Mouse (Mus musculus): Measurements from ENCODE around the gene Snrnp25. TPM values are rescaled to one million over a fixed set of nuclear protein-coding genes. Genes with fewer than 3 reads are reported as not detected.
A peak's percentile ranks its signal among the peaks of the same experiment; 100 is the strongest.

The Snrnp25 gene
- total and polyA plus RNA-seq, 2 experiments: 7.6 to 10.9 TPM

DNA sequence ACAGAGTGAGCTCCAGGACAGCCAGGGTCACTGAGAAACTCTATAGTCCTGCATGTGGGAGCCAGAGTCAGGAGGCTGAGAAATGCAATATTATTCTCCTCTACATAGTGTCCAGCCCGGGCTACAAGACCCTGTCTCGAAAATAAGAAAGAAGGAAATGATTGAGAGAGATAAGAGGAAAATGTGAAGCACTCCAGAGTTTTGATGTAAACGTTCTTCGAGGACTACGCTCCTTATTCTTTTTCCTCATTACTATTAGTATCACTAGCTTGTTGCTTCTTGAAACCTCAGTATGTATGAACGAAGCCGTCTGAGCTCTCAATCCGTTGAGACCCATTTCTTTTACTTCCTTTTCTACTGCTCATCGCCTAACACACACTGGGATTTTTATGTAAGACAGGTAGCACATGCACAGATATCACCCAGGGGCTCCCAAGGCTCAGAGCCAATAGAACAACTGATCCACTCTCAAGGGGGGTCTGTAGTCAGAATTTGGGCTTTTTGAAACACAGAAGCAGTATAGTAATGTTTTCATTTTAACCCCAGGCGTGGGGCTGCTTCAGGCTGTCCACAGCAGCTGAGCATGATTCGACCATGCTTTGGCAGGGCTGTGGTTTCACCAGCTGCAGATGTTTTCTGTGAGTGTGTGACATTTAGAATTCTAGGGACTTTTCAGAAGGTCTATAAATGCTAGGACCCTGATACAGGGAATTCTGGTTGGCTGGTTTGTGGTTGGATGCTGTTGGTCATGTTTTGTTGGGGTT is 3.1 kb upstream of the Snrnp25 start:
- no peak for DNase-seq (ENCODE audit: extremely low read depth, low read depth, low spot score)
- TF ChIP-seq POLR2A (IDR thresholded peaks at IDR 0.05; ENCODE audit: extremely low read depth, insufficient read depth, low read length): no peak
- no peak for TF ChIP-seq CTCF (IDR thresholded peaks at IDR 0.05; ENCODE audit: low read depth, low read length)
- H3K4me3 ChIP-seq (ENCODE audit: insufficient read depth, low read depth, low read length): no peak overlapping the region
- no peak overlapping the region for H3K27ac ChIP-seq (replicated peaks; ENCODE audit: insufficient read depth, low read depth, low read length)
- no peaks in the 10 kb centered on the region for H3K4me1 ChIP-seq (ENCODE audit: control insufficient read depth, insufficient read depth, low read length)
- no peaks in the 10 kb centered on the region for H3K36me3 ChIP-seq (ENCODE audit: control insufficient read depth, insufficient read depth, low read length)
- 69% methylated on average over 11 of the region's 11 CpGs for WGBS
- H3K9ac ChIP-seq (ENCODE audit: low read depth, low read length): no peak overlapping the region
- no peaks in the 10 kb centered on the region for H3K79me2 ChIP-seq (ENCODE audit: control insufficient read depth, insufficient read depth, low read length)
- H3K27me3 ChIP-seq (ENCODE audit: control insufficient read depth, insufficient read depth, low read length): no peaks in the 10 kb centered on the region

DNA sequence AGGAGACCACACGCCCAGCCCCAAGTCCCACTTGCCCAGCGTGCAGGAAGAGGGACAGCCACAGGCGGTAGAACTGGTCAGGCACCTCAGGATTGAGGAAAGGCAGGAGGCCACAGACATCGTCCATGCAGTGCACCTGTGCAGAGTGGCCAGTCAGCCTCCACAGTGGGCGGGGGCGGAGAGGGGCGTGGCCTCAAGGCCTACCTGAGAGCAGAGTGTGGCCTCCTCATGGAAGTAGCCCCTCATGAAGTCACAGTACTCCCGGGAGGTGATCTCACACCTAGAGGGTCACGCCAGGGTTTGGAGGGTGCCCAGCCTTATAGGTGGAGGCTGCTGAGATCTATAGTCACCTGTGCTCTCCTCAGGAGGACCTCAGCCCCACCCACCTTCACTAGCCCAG is 5.4 kb downstream of the Snrnp25 start:
- WGBS: 96% methylated on average over 9 of the region's 9 CpGs
- no peak for TF ChIP-seq CTCF (IDR thresholded peaks at IDR 0.05; ENCODE audit: low read depth, low read length)
- TF ChIP-seq POLR2A (IDR thresholded peaks at IDR 0.05; ENCODE audit: extremely low read depth, insufficient read depth, low read length): no peak
- H3K79me2 ChIP-seq (ENCODE audit: control insufficient read depth, insufficient read depth, low read length): no peaks in the 10 kb centered on the region
- DNase-seq (ENCODE audit: extremely low read depth, low read depth, low spot score): no peak
- no peak overlapping the region for H3K9ac ChIP-seq (ENCODE audit: low read depth, low read length)
- no peaks in the 10 kb centered on the region for H3K27me3 ChIP-seq (ENCODE audit: control insufficient read depth, insufficient read depth, low read length)
- no peak overlapping the region for H3K4me3 ChIP-seq (ENCODE audit: insufficient read depth, low read depth, low read length)
- no peak overlapping the region for H3K27ac ChIP-seq (replicated peaks; ENCODE audit: insufficient read depth, low read depth, low read length)
- no peaks in the 10 kb centered on the region for H3K36me3 ChIP-seq (ENCODE audit: control insufficient read depth, insufficient read depth, low read length)
- no peaks in the 10 kb centered on the region for H3K4me1 ChIP-seq (ENCODE audit: control insufficient read depth, insufficient read depth, low read length)

- no peaks in the 10 kb centered on the region; the same call in 1 of the 2 replicates for H3K79me2 ChIP-seq (ENCODE audit: control insufficient read depth, insufficient read depth, low read length)
- no peak overlapping the region for H3K4me3 ChIP-seq (ENCODE audit: insufficient read depth, low read depth, low read length)
- 85% methylated on average over 18 of the region's 18 CpGs for WGBS
- no peaks in the 10 kb centered on the region for H3K4me1 ChIP-seq (ENCODE audit: control insufficient read depth, insufficient read depth, low read length)
- no peaks in the 10 kb centered on the region for H3K27me3 ChIP-seq (ENCODE audit: control insufficient read depth, insufficient read depth, low read length)
- H3K9ac ChIP-seq (ENCODE audit: low read depth, low read length): no peak overlapping the region
- no peak for TF ChIP-seq POLR2A (IDR thresholded peaks at IDR 0.05; ENCODE audit: extremely low read depth, insufficient read depth, low read length)
- TF ChIP-seq CTCF (IDR thresholded peaks at IDR 0.05; ENCODE audit: low read depth, low read length): no peak
- no peaks in the 10 kb centered on the region for H3K36me3 ChIP-seq (ENCODE audit: control insufficient read depth, insufficient read depth, low read length)
- peak; percentile 36 for DNase-seq (ENCODE audit: extremely low read depth, low read depth, low spot score)
- no peak overlapping the region for H3K27ac ChIP-seq (replicated peaks; ENCODE audit: insufficient read depth, low read depth, low read length)
Observed at GRCm38 (mm10) chr11:32215372-32216162, 10.4 kb downstream of the Snrnp25 start.

GRCm38 (mm10) chr11:32216851-32217250 is 11.6 kb downstream of the Snrnp25 start:
- Histone ChIP-seq H3K36me3 (ENCODE audit: control insufficient read depth, insufficient read depth, low read length) (no peaks in the 10 kb centered on the region), H3K4me1 (ENCODE audit: control insufficient read depth, insufficient read depth, low read length) (0 out of 2 replicates have a peak, but pooled peaks cover 2% of the 10 kb centered on the region), H3K27me3 (ENCODE audit: control insufficient read depth, insufficient read depth, low read length) (no peaks in the 10 kb centered on the region), H3K9ac (ENCODE audit: low read depth, low read length) (no peak overlapping the region), H3K79me2 (ENCODE audit: control insufficient read depth, insufficient read depth, low read length) (no peaks in the 10 kb centered on the region; the same call in 1 of the 2 replicates), H3K4me3 (ENCODE audit: insufficient read depth, low read depth, low read length) (no peak overlapping the region), H3K27ac (replicated peaks; ENCODE audit: insufficient read depth, low read depth, low read length) (no peak overlapping the region)
- peak; percentile 59 for DNase-seq (ENCODE audit: extremely low read depth, low read depth, low spot score)
- TF ChIP-seq POLR2A (IDR thresholded peaks at IDR 0.05; ENCODE audit: extremely low read depth, insufficient read depth, low read length) (no peak), CTCF (IDR thresholded peaks at IDR 0.05; ENCODE audit: low read depth, low read length) (peak; percentile 73)
- WGBS: 29% methylated on average over 8 of the region's 8 CpGs

DNA sequence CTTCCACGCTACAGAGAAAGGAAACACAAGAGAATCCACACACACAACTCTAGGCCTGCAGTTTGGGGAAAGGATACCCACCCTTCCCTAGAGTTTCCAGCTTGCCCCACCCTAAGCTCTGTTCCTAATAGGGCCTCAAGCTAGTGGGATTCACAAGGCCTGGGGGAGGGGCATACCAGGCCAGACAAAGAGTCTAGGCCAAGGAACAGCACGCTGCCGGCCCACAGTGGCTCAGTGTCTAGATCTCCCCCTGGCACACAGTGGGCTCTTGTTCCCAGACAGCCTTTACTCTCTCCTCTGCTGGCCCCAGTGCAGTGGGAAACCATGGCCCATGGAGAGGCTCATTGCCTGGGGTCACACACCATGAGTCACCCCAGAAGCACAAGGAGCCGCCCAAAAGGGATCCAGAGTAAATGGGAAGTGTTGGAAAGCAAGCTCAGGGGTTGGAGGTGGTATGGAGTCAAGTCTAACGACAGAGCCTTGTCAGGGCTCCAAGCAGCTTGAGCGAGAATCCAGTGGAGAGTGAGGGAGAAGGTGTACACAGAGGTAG is 13.4 kb downstream of the Snrnp25 start:
- Histone ChIP-seq H3K9ac (ENCODE audit: low read depth, low read length) (no peak overlapping the region), H3K27me3 (ENCODE audit: control insufficient read depth, insufficient read depth, low read length) (no peaks in the 10 kb centered on the region)
- WGBS: 78% methylated on average over 6 of the region's 6 CpGs

More for the DNA sequence above, 13.4 kb downstream of the Snrnp25 start:
- no peak overlapping the region for H3K4me3 ChIP-seq (ENCODE audit: insufficient read depth, low read depth, low read length)
- TF ChIP-seq POLR2A (IDR thresholded peaks at IDR 0.05; ENCODE audit: extremely low read depth, insufficient read depth, low read length): no peak
- no peak for TF ChIP-seq CTCF (IDR thresholded peaks at IDR 0.05; ENCODE audit: low read depth, low read length)
- H3K79me2 ChIP-seq (ENCODE audit: control insufficient read depth, insufficient read depth, low read length): no peaks in the 10 kb centered on the region; the same call in 1 of the 2 replicates
- H3K27ac ChIP-seq (replicated peaks; ENCODE audit: insufficient read depth, low read depth, low read length): no peak overlapping the region
- peaks cover 5% of the 10 kb centered on the region; the same call in 1 of the 2 replicates for H3K4me1 ChIP-seq (ENCODE audit: control insufficient read depth, insufficient read depth, low read length)
- DNase-seq (ENCODE audit: extremely low read depth, low read depth, low spot score): no peak
- no peaks in the 10 kb centered on the region for H3K36me3 ChIP-seq (ENCODE audit: control insufficient read depth, insufficient read depth, low read length)

Measured in liver, adult 2 months (tissue).